Mouse (Mus musculus): ENCODE measurements around the gene Slc30a3.

Slc30a3 gene

DNA sequence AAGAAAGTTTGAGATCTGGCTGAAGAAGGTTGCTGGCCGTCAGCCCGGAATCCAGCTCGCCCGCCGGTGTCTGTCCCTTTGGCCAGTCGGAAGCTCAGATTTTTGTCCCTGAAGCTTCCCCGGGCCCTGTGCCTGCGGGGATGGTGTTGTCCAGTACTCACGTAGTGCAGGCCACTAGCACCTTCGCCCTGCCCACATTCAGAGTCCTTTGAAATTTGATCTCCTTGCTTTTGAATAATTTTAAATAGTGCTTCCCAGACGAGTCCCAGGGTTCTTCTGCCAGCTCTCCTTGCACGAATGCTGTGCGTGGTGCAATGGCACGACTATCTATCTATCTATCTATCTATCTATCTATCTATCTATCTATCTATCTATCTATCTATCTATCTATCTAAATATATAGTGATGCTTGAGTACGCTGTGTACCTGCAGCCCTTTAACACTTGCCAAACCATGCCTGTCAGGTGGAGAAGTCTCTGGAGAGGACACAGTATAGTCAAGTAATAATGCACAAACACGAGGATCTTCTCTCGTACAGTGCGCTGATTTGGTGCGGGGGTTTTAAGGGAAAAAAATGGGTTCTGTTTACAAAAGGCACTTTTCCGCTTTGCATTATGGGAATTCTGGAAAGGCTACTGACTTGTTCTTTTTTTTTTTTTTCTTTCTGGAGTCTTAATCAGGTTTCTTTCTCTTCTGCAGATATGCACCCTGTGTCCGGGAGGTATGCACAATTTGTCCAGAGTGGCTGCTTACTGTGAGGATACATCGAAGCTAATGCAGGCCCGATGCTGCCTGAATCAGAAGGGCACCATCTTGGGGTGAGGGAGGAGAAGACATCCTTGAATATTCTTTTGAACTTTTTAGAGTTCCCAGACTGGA lies 59.0 kb downstream of the Slc30a3 start, which contains the start of gene Slc5a6:
Gene Slc5a6, minus strand, starts transcription at position 162 of the 879 bp plus-strand sequence.
- under 1% methylated on average over 23 of the region's 23 CpGs for WGBS

DNA sequence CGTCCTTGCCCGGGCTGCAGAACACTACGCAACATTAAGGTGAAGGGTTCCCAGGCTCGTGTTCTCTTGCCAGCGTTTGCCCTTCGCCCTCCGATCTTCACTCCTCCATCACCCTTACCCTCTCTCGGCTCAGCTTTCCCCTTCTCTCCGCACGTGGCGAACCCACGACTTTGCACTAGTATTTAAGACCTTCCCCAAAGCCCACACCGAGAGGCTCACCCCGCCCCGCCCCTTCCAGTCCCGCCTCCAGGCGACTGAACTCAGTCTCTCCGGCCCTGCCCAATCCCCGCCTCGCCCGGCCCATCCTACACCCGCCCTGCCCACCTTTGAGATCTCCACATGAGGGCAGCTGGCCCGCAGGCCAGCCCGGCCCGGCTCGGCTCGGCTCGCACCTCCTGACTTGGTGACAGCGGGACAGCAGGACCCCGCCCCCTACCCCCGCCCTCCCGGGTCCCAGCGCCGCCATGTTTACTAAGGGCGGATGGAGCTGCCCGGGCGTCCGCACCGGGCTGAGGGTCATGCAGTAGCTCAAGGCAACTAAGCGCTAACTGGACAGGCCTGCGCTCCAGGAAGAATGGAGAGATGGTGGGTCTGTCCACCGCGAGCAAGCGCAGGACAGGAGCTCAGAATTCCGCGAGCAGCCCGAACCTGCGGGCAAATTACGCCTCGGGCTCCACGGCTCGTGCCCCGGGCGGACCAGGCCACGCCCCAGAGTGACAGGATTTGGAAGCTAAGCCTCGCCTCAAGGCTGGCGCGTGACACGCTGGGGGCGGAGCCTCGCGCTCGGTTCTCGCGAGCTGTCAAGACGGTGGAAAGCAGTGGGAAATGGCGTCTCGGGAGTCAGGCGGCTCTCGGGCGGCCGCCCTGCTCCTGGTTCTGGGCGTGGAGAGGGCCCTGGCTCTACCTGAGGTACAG lies 59.9 kb downstream of the Slc30a3 start, which contains the start of gene Atraid:
Gene Atraid, plus strand, starts transcription at position 465 of the 915 bp plus-strand sequence.
- under 1% methylated on average over 73 of the region's 73 CpGs for WGBS

DNA sequence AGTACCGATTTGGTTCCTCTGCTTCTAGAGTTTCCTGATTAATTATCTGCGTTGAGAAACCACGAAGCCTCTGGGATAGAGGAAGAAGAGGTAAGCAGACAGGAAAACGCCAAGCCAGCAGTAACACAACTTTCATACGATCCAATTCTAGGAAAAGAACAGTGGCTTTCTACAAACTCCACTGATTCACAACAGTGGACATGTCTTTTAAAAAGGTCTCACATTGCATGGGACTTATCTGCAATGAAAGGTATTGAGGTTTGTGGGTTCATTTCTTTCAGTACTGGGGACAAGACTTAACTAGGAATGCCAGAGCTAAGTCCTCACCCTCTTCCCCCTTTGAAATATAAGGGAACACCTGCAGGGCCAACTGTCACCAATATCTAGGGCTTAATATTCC lies 61.0 kb downstream of the Slc30a3 start:
- WGBS, result 69% methylated on average over 5 of the region's 5 CpGs

DNA sequence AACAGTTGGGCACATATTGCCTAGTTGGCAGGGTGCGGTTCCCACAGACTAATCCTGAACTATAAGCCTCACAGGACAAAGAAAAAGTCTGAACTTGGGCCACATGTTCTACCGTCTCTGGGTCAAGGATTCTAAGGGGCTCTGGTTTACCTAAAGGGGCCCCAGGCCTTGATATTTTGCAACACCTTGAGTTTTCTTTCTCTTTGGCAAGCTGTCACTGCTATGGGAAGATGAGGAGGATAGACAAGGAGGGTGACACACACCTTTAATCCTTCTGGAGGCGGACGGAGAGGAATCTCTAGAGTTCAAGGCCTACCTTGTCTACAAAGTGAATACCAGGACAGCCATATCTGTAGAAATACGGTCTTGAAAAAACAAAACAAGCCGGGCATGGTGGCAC lies 61.6 kb downstream of the Slc30a3 start:
- 89% methylated on average over 6 of the region's 6 CpGs for WGBS

DNA sequence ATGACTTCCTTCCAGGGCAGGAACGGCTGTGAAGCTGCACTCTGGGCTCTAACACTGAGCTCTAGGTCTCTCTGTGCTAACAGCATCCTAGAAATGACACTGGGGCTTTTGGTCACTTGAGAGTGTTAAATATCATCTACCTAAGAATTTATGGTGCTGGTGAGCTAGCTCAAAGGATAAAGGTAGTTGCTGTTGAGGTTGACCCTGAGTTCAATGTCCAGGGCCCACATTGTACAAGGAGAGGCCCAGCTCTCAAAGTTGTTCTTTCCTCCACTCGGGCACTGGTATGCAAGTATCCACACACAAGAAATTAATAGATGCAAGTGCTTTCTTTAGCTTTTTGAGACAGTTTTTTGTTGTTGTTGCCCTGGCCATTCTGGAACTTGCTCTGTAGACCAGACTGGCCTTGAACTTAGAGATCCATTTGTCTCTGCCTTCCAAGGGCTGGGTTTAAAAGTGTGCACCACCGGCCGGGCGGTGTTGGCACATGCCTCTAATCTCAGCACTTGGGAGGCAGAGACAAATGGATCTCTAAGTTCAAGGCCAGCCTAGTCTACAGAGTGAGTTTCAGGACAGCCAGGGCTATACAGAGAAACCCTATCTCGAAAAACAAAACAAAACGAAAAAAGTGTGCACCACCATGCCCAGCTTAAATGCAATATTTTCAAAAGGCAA lies 69.7 kb downstream of the Slc30a3 start:
- WGBS, result 92% methylated on average over 7 of the region's 7 CpGs

DNA sequence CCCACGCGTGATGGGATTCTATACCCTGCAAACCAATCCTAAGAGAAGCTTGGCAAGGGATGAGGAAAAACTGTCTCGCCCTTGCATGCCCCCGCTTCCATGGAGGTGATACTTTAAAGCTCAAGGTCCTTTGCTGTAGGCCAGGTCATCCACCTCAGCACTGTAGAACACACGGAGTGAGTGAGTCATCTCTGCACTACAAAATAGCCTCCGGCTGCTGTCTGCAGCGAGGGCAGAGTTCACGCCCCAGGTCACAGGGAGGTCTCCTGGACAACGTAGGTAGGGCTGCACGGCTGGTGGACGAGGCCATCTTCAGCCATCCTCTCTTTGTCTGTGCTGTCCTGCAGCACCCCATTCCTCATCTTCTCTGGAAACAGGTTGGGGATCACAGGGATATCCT lies 71.5 kb downstream of the Slc30a3 start:
- WGBS, result 92% methylated on average over 11 of the region's 11 CpGs

Measured in cerebral cortex, adult 2 months (tissue).